Mouse (Mus musculus): ENCODE results near the gene Luc7l.

DNA sequence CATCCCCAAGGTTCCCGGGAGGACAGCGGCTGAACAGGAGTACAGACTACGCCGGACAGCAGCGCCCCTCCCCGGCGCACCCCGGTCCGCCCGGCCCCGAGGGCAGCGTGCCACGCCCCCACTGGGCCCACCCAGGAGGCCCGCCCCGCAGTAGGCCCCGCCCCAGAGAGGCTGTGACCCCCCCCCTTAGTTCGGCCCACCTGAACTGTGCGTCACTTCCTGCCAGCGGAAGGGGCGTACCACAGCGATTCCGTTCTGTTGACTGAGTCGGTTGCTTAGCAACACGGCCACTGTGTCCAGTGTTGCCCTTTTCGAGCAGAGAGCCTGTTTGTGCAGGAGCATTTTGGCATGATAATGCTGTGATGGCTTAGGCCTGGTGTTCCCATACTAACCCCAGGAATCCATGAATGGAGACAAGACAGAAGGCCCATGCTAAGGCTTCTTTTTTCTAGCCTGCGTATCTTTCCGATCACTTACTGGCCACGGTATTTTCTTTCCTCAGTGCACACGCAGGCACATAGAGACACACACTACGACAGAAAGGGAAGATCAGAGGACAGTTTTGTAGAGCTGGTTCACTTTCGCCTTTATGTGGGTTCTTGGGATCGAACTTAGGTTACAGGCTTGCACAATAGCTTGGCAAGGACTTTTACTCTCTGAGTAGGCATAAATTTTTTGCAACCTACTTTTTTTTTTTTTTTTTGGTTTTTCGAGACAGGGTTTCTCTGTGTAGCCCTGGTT, 8.4 kb upstream of the Luc7l start, which contains the start of gene Fam234a:
- TF ChIP-seq POLR2A (IDR thresholded peaks at IDR 0.05; ENCODE audit: borderline replicate concordance, control insufficient read depth, low read depth, low read length): no peak; the same call in 1 of the 2 replicates
- TF ChIP-seq CTCF (IDR thresholded peaks at IDR 0.05; ENCODE audit: control insufficient read depth, insufficient read depth, low read length): no peak

All from bone marrow, adult 2 months (tissue).